Mouse (Mus musculus): Measurements from ENCODE around the gene Slco3a1.

GRCm38 (mm10) chr7:74484024-74484385 is 70.6 kb downstream of the Slco3a1 start:
- TF ChIP-seq CTCF (IDR thresholded peaks at IDR 0.05; ENCODE audit: borderline replicate concordance, insufficient read depth, low read length): no peak
- TF ChIP-seq POLR2A (IDR thresholded peaks at IDR 0.05; ENCODE audit: low read depth, low read length): no peak
